Mouse (Mus musculus) embryonic facial prominence, embryonic 14.5 days (tissue): ENCODE results near the gene Pole4. TPM values are rescaled to one million over a fixed set of nuclear protein-coding genes. Genes with fewer than 3 reads are reported as not detected.

ENCODE experiments used
- ATAC-seq: fragments of 200-750 bp; cut with Nextera tagmentation; 2 replicates; pipeline ENCODE4 v1.8.0; 2017; ENCODE audit warnings: low read depth, moderate number of reproducible peaks, moderate TSS enrichment
- DNase-seq: peaks from one replicate; pipeline ENCODE4 v3.0.0-alpha.2; 2015; ENCODE audit warnings: low spot score
- H3K27ac ChIP-seq: fragments of 300-500 bp; sonication (generic); replicated peaks from 2 replicates; pipeline ENCODE4 v1.5.1; 2014; ENCODE audit warnings: low read depth, mild to moderate bottlenecking, low read length, moderate library complexity
- H3K27me3 ChIP-seq: fragments of 300-500 bp; sonication (generic); replicated peaks from 2 replicates; pipeline ENCODE4 v1.6.1; 2014; ENCODE audit warnings: low read length; ENCODE audit not compliant: control insufficient read depth, insufficient read depth
- H3K36me3 ChIP-seq: fragments of 300-500 bp; sonication (generic); 2 replicates; pipeline ENCODE4 v1.6.1; 2014; ENCODE audit warnings: low read length, mixed read lengths; ENCODE audit not compliant: control insufficient read depth, insufficient read depth
- H3K4me1 ChIP-seq: fragments of 300-500 bp; sonication (generic); 2 replicates; pipeline ENCODE4 v1.6.1; 2014; ENCODE audit warnings: antibody characterized with exemption, low read length; ENCODE audit not compliant: control insufficient read depth, insufficient read depth
- H3K4me2 ChIP-seq: fragments of 300-500 bp; sonication (generic); 2 replicates; pipeline ENCODE4 v1.6.1; 2014; ENCODE audit warnings: low read depth, mild to moderate bottlenecking, low read length, moderate library complexity, mixed read lengths
- H3K4me3 ChIP-seq: fragments of 300-500 bp; sonication (generic); 2 replicates; pipeline ENCODE4 v1.5.1; 2014; ENCODE audit warnings: low read depth, mild to moderate bottlenecking, low read length
- H3K9ac ChIP-seq: fragments of 300-500 bp; sonication (generic); 2 replicates; pipeline ENCODE4 v1.6.1; 2014; ENCODE audit warnings: low read depth, mild to moderate bottlenecking, low read length, moderate library complexity, mixed read lengths
- H3K9me3 ChIP-seq: fragments of 300-500 bp; sonication (generic); 2 replicates; pipeline ENCODE4 v1.6.1; 2016; ENCODE audit warnings: low read length; ENCODE audit not compliant: control insufficient read depth
- WGBS: fragments of 180-500 bp; shearing (Covaris S2); extraction: QIAGEN DNeasy Blood & Tissue Kit; methylation state at CpG from one replicate; pipeline ENCODE4 v1.1.7; 2014; 5-methylcytosine and 5-hydroxymethylcytosine counted together
- polyA plus RNA-seq: library from polyadenylated mRNA; unstranded; fragments of >200 nt; fragmentation: Nextera tagmentation; extraction: Ambion mirVana; gene quantifications from 2 replicates; pipeline ENCODE4 v1.2.1, GENCODE M21; 2014

Pole4 gene
- polyA plus RNA-seq, 1 experiment from 2014 or later, result 96.9 TPM

GRCm38 (mm10) chr6:82728635-82729034, 23.5 kb upstream of the Pole4 start:
- H3K27ac ChIP-seq, result no peak overlapping the region
- no peaks in the 10 kb centered on the region for H3K9me3 ChIP-seq
- H3K4me1 ChIP-seq, result peaks cover 3% of the 10 kb centered on the region
- no peak overlapping the region for H3K4me3 ChIP-seq
- no peaks in the 10 kb centered on the region for H3K27me3 ChIP-seq
- no peak overlapping the region for H3K9ac ChIP-seq
- peaks cover 63% of the 10 kb centered on the region for H3K36me3 ChIP-seq
- 93% methylated on average over 20 of the region's 21 CpGs for WGBS
- ATAC-seq (no peak), DNase-seq (no peak)
- H3K4me2 ChIP-seq, result no peak overlapping the region

GRCm38 (mm10) chr6:82727206-82727605, 22.0 kb upstream of the Pole4 start:
- ATAC-seq (no peak), DNase-seq (no peak)
- no peak overlapping the region for H3K4me2 ChIP-seq
- H3K27me3 ChIP-seq, result no peaks in the 10 kb centered on the region
- H3K9ac ChIP-seq, result no peak overlapping the region
- peaks cover 59% of the 10 kb centered on the region for H3K36me3 ChIP-seq
- H3K9me3 ChIP-seq, result no peaks in the 10 kb centered on the region
- WGBS, result 91% methylated on average over 13 of the region's 13 CpGs
- H3K4me1 ChIP-seq, result peaks cover 12% of the 10 kb centered on the region
- H3K4me3 ChIP-seq, result no peak overlapping the region
- no peak overlapping the region for H3K27ac ChIP-seq

DNA sequence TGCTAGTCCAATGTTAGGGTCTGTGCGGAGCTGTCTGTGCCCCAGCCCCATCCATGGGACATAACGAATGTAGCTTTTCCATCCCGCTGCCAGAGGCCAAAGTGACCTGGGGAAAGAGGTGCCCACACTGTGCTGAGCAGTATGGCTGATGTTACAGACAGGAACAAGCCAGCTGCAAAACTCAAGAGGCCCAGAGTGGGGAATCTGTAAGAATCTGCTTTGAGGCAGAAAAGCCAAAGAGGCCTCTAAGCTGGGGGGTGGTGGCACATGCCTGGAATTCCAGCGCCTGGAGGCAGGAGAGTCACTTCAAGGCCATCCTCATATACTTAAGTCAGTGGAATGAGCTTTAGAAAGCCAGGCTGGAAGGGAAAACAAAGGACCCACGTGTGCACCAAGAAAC, 18.2 kb upstream of the Pole4 start:
- 28% methylated on average over 5 of the region's 5 CpGs for WGBS
- Histone ChIP-seq H3K9ac (peak overlapping the region; percentile 32; the same call in 1 of the 2 replicates), H3K27me3 (no peaks in the 10 kb centered on the region), H3K4me2 (no peak overlapping the region), H3K27ac (peak overlapping the region; percentile 63), H3K4me1 (peaks cover 12% of the 10 kb centered on the region), H3K36me3 (peaks cover 28% of the 10 kb centered on the region), H3K4me3 (no peak overlapping the region), H3K9me3 (no peaks in the 10 kb centered on the region)
- ATAC-seq (peak; percentile 74), DNase-seq (peak; percentile 87)

DNA sequence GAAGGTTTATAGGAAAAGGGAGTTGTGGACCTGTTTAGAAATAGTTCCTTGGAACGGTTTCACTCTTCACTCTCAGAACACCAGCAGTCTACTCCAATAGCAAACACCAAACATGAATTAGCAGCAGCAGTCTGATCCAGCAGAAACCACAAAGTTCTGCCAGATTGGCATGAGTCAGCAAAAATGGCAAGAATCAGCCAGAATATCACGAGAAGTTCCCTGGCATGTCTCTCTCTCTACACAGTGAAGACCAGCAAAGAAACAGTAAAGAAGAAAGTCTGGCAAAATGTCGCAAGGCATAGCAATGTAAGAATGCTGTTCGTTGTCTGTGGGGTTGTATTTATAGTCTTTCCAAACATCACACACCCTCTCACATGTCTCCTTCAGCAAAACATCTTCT, 11.0 kb upstream of the Pole4 start:
- no peaks in the 10 kb centered on the region for H3K27me3 ChIP-seq
- no peaks in the 10 kb centered on the region for H3K36me3 ChIP-seq
- no peak for ATAC-seq
- H3K9me3 ChIP-seq, result no peaks in the 10 kb centered on the region
- 71% methylated on average over 4 of the region's 4 CpGs for WGBS
- no peak for DNase-seq
- no peak overlapping the region for H3K4me2 ChIP-seq
- H3K27ac ChIP-seq, result no peak overlapping the region
- no peak overlapping the region for H3K4me3 ChIP-seq
- no peak overlapping the region for H3K9ac ChIP-seq
- no peaks in the 10 kb centered on the region for H3K4me1 ChIP-seq

- 80% methylated on average over 3 of the region's 3 CpGs for WGBS
- DNase-seq, result no peak
- H3K9me3 ChIP-seq, result no peaks in the 10 kb centered on the region
- no peak overlapping the region for H3K27ac ChIP-seq
- H3K4me2 ChIP-seq, result no peak overlapping the region
- H3K4me3 ChIP-seq, result no peak overlapping the region
- H3K36me3 ChIP-seq, result no peaks in the 10 kb centered on the region
- no peaks in the 10 kb centered on the region for H3K4me1 ChIP-seq
- no peak for ATAC-seq
- H3K27me3 ChIP-seq, result no peaks in the 10 kb centered on the region
- no peak overlapping the region for H3K9ac ChIP-seq
Measured at GRCm38 (mm10) chr6:82715653-82716052, 10.5 kb upstream of the Pole4 start.

- H3K4me3 ChIP-seq, result no peak overlapping the region
- no peaks in the 10 kb centered on the region for H3K36me3 ChIP-seq
- DNase-seq (no peak), ATAC-seq (no peak)
- no peak overlapping the region for H3K4me2 ChIP-seq
- H3K9ac ChIP-seq, result no peak overlapping the region
- WGBS, result 73% methylated on average over 6 of the region's 6 CpGs
- no peak overlapping the region for H3K27ac ChIP-seq
- no peaks in the 10 kb centered on the region for H3K27me3 ChIP-seq
- H3K9me3 ChIP-seq, result no peaks in the 10 kb centered on the region
- no peaks in the 10 kb centered on the region for H3K4me1 ChIP-seq
Measured at GRCm38 (mm10) chr6:82715253-82715652, 10.1 kb upstream of the Pole4 start.

DNA sequence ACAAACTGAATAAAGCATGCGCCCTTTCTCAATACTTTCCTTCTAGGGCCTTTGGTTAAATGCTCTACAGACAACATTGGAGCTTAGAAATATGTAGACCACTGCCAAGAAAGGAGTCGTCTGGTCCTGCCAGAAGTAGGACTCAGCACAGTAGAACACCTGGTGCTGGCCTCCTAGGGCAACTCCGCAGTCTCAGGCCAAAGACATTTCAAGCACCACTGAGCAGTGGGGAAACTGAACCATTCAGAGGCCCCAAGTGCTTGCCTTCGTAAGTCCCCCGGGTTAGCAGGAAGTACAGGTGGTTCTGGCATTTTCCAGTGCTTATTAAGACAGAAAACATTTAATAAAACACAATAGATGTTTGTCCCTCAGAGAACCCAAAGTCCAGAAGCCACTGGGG, 9.7 kb upstream of the Pole4 start:
- Histone ChIP-seq H3K27me3 (no peaks in the 10 kb centered on the region), H3K4me2 (no peak overlapping the region), H3K4me1 (no peaks in the 10 kb centered on the region), H3K9ac (no peak overlapping the region), H3K27ac (no peak overlapping the region), H3K4me3 (no peak overlapping the region), H3K9me3 (no peaks in the 10 kb centered on the region), H3K36me3 (no peaks in the 10 kb centered on the region)
- DNase-seq (no peak), ATAC-seq (no peak)
- 82% methylated on average over 5 of the region's 5 CpGs for WGBS

GRCm38 (mm10) chr6:82714243-82714642, 9.1 kb upstream of the Pole4 start:
- DNase-seq (peak; percentile 51), ATAC-seq (0 out of 2 replicates have a peak, but pooled peaks have one; percentile 34)
- 17% methylated on average over 3 of the region's 3 CpGs for WGBS

DNA sequence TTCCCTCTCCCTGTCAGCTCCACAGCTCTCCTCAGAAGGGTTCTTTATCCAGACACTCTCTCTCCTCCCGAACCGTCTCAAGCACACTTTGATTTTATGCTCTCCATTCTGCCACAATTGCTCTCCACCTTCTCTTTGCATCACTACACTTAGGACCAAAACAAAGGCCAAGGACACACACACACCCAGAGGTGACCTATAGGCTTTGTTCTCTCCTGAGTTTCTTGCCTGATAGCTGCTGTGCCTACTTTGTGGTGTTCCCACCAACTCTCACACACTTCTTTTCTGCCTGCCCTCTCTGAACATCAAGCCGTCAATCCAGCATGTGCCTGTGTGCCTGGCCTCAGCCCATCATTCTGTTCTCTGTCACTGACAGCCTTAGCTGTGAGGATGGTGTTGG, 2.6 kb upstream of the Pole4 start:
- Histone ChIP-seq H3K27me3 (no peaks in the 10 kb centered on the region), H3K9ac (no peak overlapping the region), H3K36me3 (no peaks in the 10 kb centered on the region), H3K4me2 (no peak overlapping the region), H3K4me1 (no peaks in the 10 kb centered on the region), H3K9me3 (no peaks in the 10 kb centered on the region), H3K4me3 (no peak overlapping the region), H3K27ac (no peak overlapping the region)
- ATAC-seq, result no peak
- DNase-seq, result no peak
- WGBS, result 82% methylated on average over 3 of the region's 3 CpGs

More at GRCm38 (mm10) chr6:82714243-82714642, 9.1 kb upstream of the Pole4 start:
- no peaks in the 10 kb centered on the region for H3K4me1 ChIP-seq
- no peak overlapping the region for H3K9ac ChIP-seq
- no peaks in the 10 kb centered on the region for H3K9me3 ChIP-seq
- no peaks in the 10 kb centered on the region for H3K27me3 ChIP-seq
- H3K4me2 ChIP-seq, result no peak overlapping the region
- H3K4me3 ChIP-seq, result no peak overlapping the region
- no peaks in the 10 kb centered on the region for H3K36me3 ChIP-seq
- H3K27ac ChIP-seq, result no peak overlapping the region
